Mouse (Mus musculus) inflammation-experienced regulatory T-cells, adult 16 weeks (primary cell): ENCODE data around the gene Tex16. TPM values are rescaled to one million over a fixed set of nuclear protein-coding genes. Genes with fewer than 3 reads are reported as not detected.

Experiments used
- polyA plus RNA-seq: library from polyadenylated mRNA; unstranded; fragments of 100-300 nt; shearing (Covaris generic); gene quantifications from one replicate; pipeline ENCODE4 v1.2.1, GENCODE M21; 2017

The Tex16 gene
- not detected for polyA plus RNA-seq

DNA sequence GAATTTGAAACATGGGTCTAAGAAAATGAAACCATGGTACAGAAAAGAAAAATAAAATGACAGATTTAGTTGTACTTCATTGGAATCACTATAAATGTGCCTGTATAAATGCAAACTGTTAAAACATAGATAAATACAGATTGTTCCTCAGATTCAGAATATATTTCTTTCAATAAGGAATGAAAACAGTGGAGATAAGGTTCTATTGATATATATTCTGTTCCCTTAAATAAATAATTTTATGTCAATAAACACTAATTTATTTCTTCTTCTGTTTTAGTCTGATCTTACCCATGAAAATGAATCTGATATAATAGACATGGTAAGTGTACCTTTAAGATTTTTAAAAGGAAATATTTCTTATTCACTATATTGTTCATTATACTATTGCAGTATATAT lies at the start of gene Tex16:
TSS of gene Tex16 (plus strand) at position 301 of the 400 bp plus-strand sequence.

Other genes with a start within 250 kb of the Tex16 start
- not detected for gene Gm45194, start 119.6 kb upstream of the Tex16 start, polyA plus RNA-seq
- not detected for gene 4933403O08Rik, start 228.0 kb downstream of the Tex16 start, polyA plus RNA-seq